Mouse (Mus musculus) intestine, postnatal 0 days (tissue): ENCODE data around the gene Por. TPM values are rescaled to one million over a fixed set of nuclear protein-coding genes. Genes with fewer than 3 reads are reported as not detected.

Experiments
- ATAC-seq: fragments of 200-750 bp; cut with Nextera tagmentation; 2 replicates; pipeline ENCODE4 v1.8.0; 2017; ENCODE audit warnings: mild to moderate bottlenecking, moderate TSS enrichment, moderate library complexity
- H3K27ac ChIP-seq: fragments of 300-500 bp; sonication (generic); 2 replicates; pipeline ENCODE4 v1.5.1; 2014; ENCODE audit warnings: mild to moderate bottlenecking, low read depth, low read length, moderate library complexity
- H3K27me3 ChIP-seq: fragments of 300-500 bp; sonication (generic); replicated peaks from 2 replicates; pipeline ENCODE4 v1.6.1; 2014; ENCODE audit warnings: low read length, mixed read lengths; ENCODE audit not compliant: control insufficient read depth, insufficient read depth
- H3K36me3 ChIP-seq: fragments of 300-500 bp; sonication (generic); 2 replicates; pipeline ENCODE4 v1.6.1; 2014; ENCODE audit warnings: mild to moderate bottlenecking, moderate library complexity; ENCODE audit not compliant: control insufficient read depth, insufficient read depth
- H3K4me1 ChIP-seq: fragments of 300-500 bp; sonication (generic); replicated peaks from 2 replicates; pipeline ENCODE4 v1.6.1; 2014; ENCODE audit warnings: antibody characterized with exemption, low read length, mixed read lengths; ENCODE audit not compliant: control insufficient read depth, insufficient read depth
- H3K4me2 ChIP-seq: fragments of 300-500 bp; sonication (generic); replicated peaks from 2 replicates; pipeline ENCODE4 v1.6.1; 2014; ENCODE audit warnings: low read depth, mild to moderate bottlenecking, moderate library complexity
- H3K4me3 ChIP-seq: fragments of 300-500 bp; sonication (generic); 2 replicates; pipeline ENCODE4 v1.5.1; 2014; ENCODE audit warnings: low read depth, low read length
- H3K9ac ChIP-seq: fragments of 300-500 bp; sonication (generic); 2 replicates; pipeline ENCODE4 v1.6.1; 2014; ENCODE audit warnings: mild to moderate bottlenecking, low read depth, low read length
- H3K9me3 ChIP-seq: fragments of 300-500 bp; sonication (generic); 2 replicates; pipeline ENCODE4 v1.6.1; 2016; ENCODE audit warnings: mixed run types; ENCODE audit not compliant: control insufficient read depth
- CTCF ChIP-seq: sonication (generic); IDR thresholded peaks from 2 replicates; pipeline ENCODE4 v1.5.1; 2016; ENCODE audit warnings: low read depth, mild to moderate bottlenecking, control low read depth, antibody characterized with exemption, moderate library complexity
- WGBS: fragments of 180-500 bp; shearing (Covaris S2); extraction: QIAGEN DNeasy Blood & Tissue Kit; methylation state at CpG from one replicate; pipeline ENCODE4 v1.1.7; 2014; 5-methylcytosine and 5-hydroxymethylcytosine counted together
- polyA plus RNA-seq: library from polyadenylated mRNA; unstranded; fragments of >200 nt; fragmentation: Nextera tagmentation; extraction: Ambion mirVana; gene quantifications from 2 replicates; pipeline ENCODE4 v1.2.1, GENCODE M21; 2015

Gene Por
- polyA plus RNA-seq, 1 experiment from 2014 or later: 91.7 TPM

DNA sequence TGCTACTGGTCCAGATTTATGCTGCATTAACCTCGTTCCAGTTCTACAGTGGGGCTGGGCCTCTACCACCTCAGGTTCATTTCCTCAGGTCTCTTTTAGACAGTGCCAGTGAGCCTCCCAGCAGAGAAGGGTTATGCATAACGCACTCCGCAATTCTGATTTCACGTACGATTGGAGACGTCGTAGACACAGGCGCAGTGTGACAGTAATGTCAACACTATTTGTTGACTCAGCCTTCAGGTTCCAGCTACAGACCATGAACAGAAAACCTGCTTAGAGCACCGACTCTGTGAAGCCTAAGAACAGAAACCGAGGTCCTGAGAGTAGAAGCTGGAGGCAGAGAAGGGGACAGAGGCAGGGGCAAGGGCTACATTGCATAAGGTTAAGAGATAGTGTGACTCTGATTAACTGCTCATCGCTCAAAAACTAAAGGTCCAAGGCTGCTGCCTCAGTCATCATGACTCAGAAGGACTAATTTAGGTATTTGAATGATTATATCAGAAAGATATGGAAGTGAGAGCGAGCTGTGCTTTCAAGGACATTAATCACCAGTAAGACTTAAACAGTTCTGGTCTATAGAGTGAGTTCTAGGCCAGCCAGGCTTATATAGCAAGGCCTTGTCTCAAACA, 13.2 kb downstream of the Por start:
- Histone ChIP-seq H3K4me1 (no peaks in the 10 kb centered on the region), H3K9ac (no peak overlapping the region), H3K4me2 (no peak overlapping the region), H3K36me3 (no peaks in the 10 kb centered on the region), H3K27me3 (no peaks in the 10 kb centered on the region), H3K27ac (peak overlapping the region; percentile 50), H3K4me3 (no peak overlapping the region), H3K9me3 (no peaks in the 10 kb centered on the region)
- ATAC-seq: peak; percentile 30
- no peak for TF ChIP-seq CTCF
- whole genome bisulfite sequencing: 51% methylated on average over 12 of the region's 12 CpGs

DNA sequence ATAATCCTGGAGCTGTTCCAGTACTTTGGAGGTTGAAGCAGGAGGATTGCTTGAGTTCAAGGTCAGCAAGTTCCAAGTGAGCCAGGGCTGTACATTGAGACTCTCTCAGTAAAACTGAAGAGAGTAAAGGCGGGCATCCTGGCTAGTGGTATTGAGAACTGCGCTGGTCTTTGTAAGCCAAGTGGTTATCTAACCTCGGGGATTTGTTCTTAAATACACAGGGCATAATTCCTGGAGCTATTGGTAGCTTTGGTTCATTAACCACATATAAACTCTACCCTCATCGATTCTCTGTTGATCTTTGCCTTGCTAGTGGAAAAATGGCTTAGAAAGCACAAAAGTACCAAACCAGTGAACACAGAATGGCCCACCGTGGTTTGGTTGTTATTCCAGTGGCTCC, 20.6 kb downstream of the Por start:
- peak overlapping the region; percentile 82; the same call in 1 of the 2 replicates for H3K27ac ChIP-seq
- H3K9me3 ChIP-seq: no peaks in the 10 kb centered on the region
- H3K36me3 ChIP-seq: no peaks in the 10 kb centered on the region
- whole genome bisulfite sequencing: 76% methylated on average over 5 of the region's 5 CpGs
- no peaks in the 10 kb centered on the region for H3K27me3 ChIP-seq
- peak overlapping the region; percentile 17; the same call in 1 of the 2 replicates for H3K9ac ChIP-seq
- no peak for ATAC-seq
- peak overlapping the region; percentile 92 for H3K4me2 ChIP-seq
- peaks cover 13% of the 10 kb centered on the region; the same call in 1 of the 2 replicates for H3K4me1 ChIP-seq
- peak overlapping the region; percentile 77 for H3K4me3 ChIP-seq
- TF ChIP-seq CTCF: no peak

DNA sequence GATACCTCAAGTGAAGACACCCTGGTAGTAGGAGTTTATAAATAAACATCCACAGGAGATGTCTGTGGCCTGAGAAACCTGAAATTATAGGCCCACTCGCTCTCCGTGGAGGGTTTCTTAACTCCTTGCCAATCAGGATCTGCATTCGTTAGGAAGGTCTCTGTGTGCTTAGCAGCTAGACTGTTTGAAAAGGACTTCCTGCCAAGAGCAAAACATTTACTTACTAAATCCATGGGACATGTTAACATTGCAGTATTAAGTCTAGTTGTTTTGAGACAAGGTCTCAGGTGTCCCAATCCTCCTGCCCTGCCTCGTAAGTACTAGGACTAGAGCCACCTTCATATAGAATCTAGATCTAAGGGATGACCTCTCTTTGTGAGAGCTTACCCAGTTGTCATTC, 21.4 kb downstream of the Por start:
- ATAC-seq: no peak
- Histone ChIP-seq H3K4me1 (peaks cover 13% of the 10 kb centered on the region; the same call in 1 of the 2 replicates), H3K4me2 (no peak overlapping the region), H3K27ac (no peak overlapping the region), H3K9ac (no peak overlapping the region), H3K9me3 (no peaks in the 10 kb centered on the region), H3K4me3 (no peak overlapping the region), H3K36me3 (no peaks in the 10 kb centered on the region), H3K27me3 (no peaks in the 10 kb centered on the region)
- TF ChIP-seq CTCF: no peak
- 71% methylated on average over 4 of the region's 4 CpGs for WGBS

DNA sequence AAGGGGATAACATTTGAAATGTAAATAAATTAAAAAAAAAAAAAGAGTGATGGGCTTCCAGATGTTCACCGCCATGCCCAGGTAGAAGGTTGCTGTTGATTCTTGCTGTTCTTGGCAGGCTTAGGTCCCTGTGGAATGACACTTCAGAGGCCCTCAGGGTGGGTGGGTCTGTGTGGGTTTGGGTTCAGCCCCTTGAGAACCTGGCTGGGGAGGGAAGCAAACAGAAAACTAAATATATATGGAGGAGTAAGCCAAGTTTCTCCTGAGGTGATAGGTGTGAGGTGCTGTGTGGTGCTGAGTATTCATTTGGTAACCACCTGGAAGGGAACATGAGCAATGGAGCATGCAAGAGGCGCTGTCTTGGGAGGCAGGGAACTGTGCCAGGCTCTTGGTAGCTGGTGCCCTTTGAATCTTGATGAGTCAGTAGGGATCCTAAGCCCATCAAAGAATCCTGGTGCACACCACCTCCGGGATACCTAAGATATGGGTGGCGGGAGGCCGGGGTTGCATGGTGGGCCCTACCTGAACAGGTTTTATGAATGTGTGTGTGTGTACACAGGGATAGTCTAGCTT, 23.5 kb downstream of the Por start:
- no peak for ATAC-seq
- Histone ChIP-seq H3K27me3 (no peaks in the 10 kb centered on the region), H3K9ac (no peak overlapping the region), H3K27ac (no peak overlapping the region; the same call in 1 of the 2 replicates), H3K4me1 (peaks cover 10% of the 10 kb centered on the region; the same call in 1 of the 2 replicates), H3K4me2 (no peak overlapping the region), H3K9me3 (no peaks in the 10 kb centered on the region), H3K36me3 (no peaks in the 10 kb centered on the region), H3K4me3 (no peak overlapping the region)
- 90% methylated on average over 5 of the region's 5 CpGs for WGBS
- no peak for TF ChIP-seq CTCF

DNA sequence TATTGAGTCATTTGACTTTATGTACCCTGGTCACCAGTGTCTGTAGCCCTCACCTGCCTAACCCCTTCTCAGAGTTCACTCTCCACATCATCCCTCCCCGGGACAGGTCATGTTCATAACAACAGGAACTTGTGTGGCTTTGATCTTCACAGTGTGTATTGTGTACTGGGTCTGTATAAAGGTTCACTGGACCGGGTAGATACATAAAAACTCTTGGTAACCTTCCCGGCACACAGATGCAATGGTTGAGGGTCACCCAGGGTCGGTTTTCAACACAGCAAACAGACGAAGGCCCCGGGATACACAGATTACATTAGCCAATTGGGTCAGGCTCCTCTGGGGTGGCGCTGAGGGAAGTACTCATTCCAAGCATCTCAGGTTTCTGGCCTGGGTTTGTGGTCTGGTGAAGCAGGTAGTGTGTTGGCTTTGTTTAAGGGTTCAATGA, 25.5 kb downstream of the Por start:
- WGBS: 52% methylated on average over 7 of the region's 7 CpGs
- Histone ChIP-seq H3K4me1 (peaks cover 7% of the 10 kb centered on the region; the same call in 1 of the 2 replicates), H3K27me3 (no peaks in the 10 kb centered on the region), H3K27ac (no peak overlapping the region), H3K9ac (no peak overlapping the region), H3K36me3 (peaks cover 3% of the 10 kb centered on the region), H3K4me2 (no peak overlapping the region), H3K4me3 (no peak overlapping the region), H3K9me3 (no peaks in the 10 kb centered on the region)
- peak; percentile 87 for ATAC-seq
- TF ChIP-seq CTCF: no peak

DNA sequence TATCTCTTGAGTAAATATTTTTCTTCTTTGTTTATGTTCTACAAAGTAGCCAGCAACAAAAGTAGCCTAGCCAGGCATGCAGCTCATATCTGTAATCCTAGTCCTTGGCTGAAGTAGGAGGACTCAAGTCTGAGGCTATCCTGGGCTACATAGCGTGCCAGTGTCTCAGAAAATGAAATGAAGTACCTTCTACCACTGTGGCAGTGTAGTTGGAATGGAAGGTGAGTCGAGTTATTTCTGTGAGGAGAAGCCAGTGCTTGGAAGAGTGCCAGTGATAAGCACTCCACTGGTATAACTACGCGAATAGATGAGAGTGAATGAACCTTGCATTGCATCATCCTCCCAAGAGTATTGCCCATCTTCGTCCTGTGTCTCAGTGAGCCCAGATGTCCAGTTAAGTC, 27.9 kb downstream of the Por start:
- Histone ChIP-seq H3K4me2 (no peak overlapping the region), H3K9ac (no peak overlapping the region), H3K36me3 (peaks cover 15% of the 10 kb centered on the region), H3K4me1 (0 out of 2 replicates have a peak, but pooled peaks cover 3% of the 10 kb centered on the region), H3K9me3 (no peaks in the 10 kb centered on the region), H3K27ac (no peak overlapping the region), H3K27me3 (no peaks in the 10 kb centered on the region), H3K4me3 (no peak overlapping the region)
- WGBS: 42% methylated on average over 5 of the region's 5 CpGs
- TF ChIP-seq CTCF: no peak
- ATAC-seq: no peak
